Mouse (Mus musculus) telencephalon, adult 2 months (tissue): ENCODE results near the gene Izumo4.
A peak's percentile ranks its signal among the peaks of the same experiment; 100 is the strongest.

ENCODE experiments used
- DNase-seq: peaks from one replicate; pipeline ENCODE4 v3.0.0-alpha.2; 2011; ENCODE audit warnings: low read depth, low spot score

Gene Izumo4

DNA sequence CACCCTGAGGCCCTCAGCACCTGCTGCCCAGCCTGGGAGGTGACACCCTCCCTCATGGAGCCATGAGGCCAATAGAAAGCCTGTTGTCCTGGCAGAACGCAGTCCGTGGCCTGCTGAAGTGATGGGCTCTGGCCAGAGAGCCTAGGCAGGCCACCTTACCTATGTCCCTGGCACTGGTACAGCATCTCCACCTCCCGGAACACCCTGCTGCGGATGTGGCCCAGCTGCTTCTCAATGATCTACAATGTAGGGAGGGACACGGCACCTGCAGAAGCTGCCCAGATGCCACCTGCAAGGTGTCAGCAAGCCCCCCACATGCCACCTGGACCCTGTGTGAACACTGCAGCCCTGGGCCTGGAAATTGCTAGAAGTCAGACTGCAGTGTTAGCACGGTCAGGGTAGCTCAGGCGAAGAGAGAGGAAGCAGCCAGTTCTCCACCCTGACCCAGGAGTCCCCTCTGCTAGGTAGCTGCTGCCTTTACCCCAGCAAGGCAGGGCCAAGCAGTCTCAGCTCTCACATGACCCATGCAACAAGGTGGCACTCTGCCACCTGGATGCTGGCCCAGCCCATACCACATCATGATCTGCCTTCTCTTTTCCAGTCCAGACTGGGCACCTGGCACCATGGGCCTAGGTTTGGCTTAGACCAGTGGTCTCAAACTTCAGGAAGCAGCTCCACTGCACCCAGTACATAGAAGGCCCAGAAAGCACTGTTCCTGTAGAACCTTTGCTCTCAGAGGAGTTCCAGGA is 32.1 kb upstream of the Izumo4 start:
- no peak for DNase-seq

DNA sequence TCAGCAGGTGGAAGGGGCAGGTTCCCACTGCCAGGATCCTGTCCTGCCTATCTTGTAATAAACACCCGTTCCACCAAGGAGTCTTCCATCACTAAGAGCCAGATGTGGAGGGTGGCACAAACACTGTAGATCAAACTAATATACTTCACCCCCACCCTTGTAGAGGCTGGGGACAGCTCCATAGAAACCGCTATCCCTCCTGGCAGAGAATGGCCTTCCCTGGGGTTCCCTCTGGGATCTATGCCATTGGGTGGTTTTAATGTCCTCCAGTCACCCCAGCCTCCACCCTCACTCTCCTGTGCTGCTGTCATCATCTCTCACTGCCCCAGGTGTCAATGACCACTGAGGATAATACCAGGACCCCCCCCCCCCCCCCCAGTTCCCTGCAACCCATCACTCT is 31.5 kb upstream of the Izumo4 start:
- DNase-seq: no peak

GRCm38 (mm10) chr10:80671251-80671650 is 30.7 kb upstream of the Izumo4 start:
- no peak for DNase-seq

GRCm38 (mm10) chr10:80671936-80672690 is 29.9 kb upstream of the Izumo4 start:
- DNase-seq: no peak

DNA sequence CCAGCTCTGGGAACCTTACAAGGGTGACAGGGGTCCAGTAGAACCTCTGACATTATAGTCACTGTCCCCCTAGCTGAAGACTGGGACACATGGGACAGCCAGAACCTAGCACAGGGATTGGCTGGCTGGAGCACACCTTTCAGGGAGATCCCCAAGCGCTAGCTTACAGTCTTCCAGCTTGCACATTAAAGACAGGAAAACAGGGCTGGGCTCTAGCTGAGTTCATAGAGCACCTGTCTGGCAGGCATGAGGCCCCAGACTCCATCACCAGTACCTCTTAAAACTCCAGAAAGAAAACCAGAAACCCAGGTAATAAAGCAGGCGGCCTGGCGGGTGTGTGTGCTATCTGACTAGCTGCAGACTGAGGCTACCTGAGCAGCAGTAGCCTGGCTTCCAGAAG is 28.3 kb upstream of the Izumo4 start:
- DNase-seq: no peak

- no peak for DNase-seq
Measured at GRCm38 (mm10) chr10:80674161-80674711, 27.7 kb upstream of the Izumo4 start.

- no peak for DNase-seq
Measured at GRCm38 (mm10) chr10:80674851-80675404, 27.1 kb upstream of the Izumo4 start.

GRCm38 (mm10) chr10:80675405-80676197 is 26.4 kb upstream of the Izumo4 start:
- DNase-seq: no peak

DNA sequence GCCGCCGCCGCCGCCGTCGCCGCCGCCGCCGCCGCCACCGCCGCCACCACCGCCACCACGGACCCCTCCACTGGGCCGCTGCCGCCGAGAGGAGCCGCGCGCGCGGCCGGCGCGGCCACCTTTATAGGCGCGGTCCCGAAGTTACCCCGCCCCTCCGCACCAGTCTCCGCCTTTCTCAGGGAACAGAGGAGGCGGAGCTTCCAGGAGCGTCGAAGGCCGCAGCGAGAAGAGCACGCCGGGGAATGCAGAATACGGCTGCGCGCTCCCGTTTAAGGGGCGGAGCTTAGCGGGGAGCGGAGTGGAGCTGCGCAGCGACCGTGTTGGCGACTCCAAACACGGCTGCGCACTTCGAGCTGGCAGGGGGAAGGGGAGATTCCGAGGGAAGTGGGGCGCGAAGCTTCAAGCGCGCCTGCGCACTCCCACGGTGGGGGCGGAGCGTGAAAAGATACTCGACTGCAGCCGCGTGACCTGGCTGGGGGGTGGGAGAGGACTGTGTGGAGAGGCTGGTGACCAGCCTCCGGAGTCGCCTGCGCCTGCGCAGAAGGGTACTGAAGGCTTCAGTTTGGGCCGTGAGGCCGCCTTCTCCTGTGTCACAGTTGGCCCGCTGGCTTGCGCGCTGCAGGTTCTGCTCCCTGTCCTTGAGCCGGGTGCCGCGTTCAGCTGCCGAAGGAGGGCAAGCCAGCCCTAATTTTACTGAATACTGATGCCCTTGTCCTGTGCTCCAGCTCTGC is 25.6 kb upstream of the Izumo4 start:
- peak; percentile 99 for DNase-seq

GRCm38 (mm10) chr10:80677128-80677875 is 24.7 kb upstream of the Izumo4 start:
- DNase-seq: no peak

DNA sequence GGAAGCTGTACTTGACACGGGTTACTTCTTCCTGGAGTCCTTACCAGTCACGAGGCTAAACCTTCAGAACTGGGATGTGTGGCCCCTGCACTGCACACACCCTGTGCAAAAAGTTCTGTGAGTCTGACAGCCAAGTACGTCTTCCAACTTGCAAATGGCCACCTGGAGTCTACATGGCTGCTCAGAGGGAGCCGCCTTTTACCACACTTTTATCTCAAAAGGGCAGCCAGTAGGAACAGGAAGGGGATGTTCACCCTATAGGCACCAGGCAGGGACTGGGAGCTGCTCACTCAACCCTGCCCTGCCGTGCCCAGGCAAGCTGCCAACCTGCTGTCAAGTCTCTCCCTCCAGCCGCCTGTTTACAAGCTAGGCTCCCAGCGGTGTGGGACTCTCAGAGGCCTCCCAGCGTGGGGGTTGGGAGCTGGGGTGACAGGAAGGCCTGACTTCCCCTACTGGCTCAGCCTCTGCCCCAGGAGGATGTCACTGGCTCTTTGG is 24.0 kb upstream of the Izumo4 start, which contains the start of gene Mknk2:
TSS of gene Mknk2 (minus strand) at position 171 of the 495 bp plus-strand sequence.
- DNase-seq: no peak

GRCm38 (mm10) chr10:80678601-80679377 is 23.2 kb upstream of the Izumo4 start:
- no peak for DNase-seq

DNA sequence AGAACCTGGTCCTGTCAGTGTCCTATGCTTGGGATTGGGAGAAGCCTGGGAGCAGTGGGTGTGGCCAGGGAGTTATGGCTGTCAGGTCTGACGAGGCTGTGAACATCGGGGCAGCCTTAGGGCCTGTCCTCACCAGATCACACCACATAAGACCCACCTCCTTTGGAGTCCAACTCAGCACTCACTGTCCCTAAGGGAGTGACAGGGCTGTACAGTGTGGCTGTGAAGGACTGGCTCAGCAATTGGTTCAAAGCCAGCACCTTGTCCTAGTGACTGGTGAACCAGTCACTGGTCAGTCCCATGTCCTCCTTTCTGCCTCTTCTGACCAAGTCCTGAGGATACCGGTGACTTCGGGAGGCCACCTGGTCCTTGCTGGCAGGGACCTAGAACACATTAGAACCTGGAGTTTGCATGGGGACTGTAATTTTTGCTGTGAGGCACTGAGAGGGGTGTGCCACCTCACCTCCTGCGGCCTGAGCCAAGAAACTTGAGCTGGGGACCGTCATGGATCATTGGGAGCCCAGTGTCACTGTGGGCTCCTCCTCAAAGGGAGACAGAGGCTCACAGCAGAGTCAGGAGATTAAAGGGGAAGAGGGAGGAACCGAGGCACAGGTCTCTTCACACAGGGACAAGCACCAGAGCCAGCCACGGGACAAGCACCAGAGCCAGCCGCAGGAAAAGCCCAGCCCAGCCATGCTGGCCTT is 22.3 kb upstream of the Izumo4 start:
- DNase-seq: no peak

- no peak for DNase-seq
Measured at GRCm38 (mm10) chr10:80680260-80680696, 21.7 kb upstream of the Izumo4 start.

GRCm38 (mm10) chr10:80682003-80682402 is 20.0 kb upstream of the Izumo4 start:
- DNase-seq: no peak

GRCm38 (mm10) chr10:80683647-80684046 is 18.3 kb upstream of the Izumo4 start:
- no peak for DNase-seq

DNA sequence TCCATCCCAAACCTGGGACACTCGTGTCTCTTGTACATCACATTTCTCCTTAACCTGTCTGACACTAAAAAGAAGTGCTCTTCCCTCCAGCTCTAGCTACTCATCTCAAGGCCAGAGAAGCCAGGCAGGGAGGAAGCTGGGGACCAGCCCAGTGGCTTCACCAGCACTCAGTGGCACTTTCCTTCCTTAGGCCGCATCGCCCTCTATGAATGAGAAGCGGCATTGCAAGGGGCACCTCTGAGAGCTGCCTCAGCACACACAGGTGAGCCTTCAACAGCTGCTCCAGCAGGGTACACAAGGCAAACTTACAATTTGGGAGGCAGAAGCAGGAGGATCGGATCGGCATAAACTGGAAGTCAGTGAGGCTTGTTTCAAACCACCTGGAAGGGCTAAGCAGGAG is 17.8 kb upstream of the Izumo4 start:
- no peak for DNase-seq

DNA sequence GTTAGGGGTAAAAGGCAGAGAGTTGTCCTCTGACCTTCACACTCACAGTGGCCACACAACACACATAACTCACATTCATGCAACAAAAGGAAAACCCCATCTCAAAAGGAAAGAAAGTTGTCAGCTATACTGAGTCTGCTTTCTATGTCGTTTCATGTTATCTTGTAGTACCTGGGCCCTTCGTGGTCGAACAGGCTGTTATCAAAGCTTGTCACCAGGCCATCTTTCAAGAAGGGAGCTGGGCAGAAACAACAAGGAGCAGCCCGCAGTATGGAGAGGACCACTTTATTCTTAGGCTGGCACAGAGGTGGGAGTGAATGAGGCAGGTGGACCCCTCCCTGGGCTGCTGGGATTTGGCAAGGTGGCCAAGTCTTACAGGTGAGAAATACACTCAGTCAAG is 17.0 kb upstream of the Izumo4 start:
- DNase-seq: no peak

- DNase-seq: no peak
Measured at GRCm38 (mm10) chr10:80686617-80687016, 15.4 kb upstream of the Izumo4 start.
